Mouse (Mus musculus) cerebellum, adult 2 months (tissue): ENCODE results near the gene Tcea3.

Experiments used
- CTCF ChIP-seq: fragments of 200-500 bp; IDR thresholded peaks from 2 replicates; pipeline ENCODE4 v1.5.1; 2011; ENCODE audit warnings: low read depth, mild to moderate bottlenecking, control low read depth, low read length, moderate library complexity, borderline replicate concordance; ENCODE audit not compliant: insufficient read depth
- POLR2A ChIP-seq: fragments of 200-500 bp; IDR thresholded peaks from 2 replicates; pipeline ENCODE4 v1.6.1; 2011; ENCODE audit warnings: low read length, control low read depth, borderline replicate concordance; ENCODE audit not compliant: insufficient read depth

GRCm38 (mm10) chr4:136240123-136240522 lies 7.4 kb upstream of the Tcea3 start:
- TF ChIP-seq CTCF (no peak), POLR2A (no peak)
